Mouse (Mus musculus) retina, embryonic 14.5 days (tissue): ENCODE measurements around the gene Slc25a28.

Experiments used
- DNase-seq: peaks from one replicate; pipeline ENCODE4 v3.0.0-alpha.2; 2015; ENCODE audit warnings: low spot score

Slc25a28 gene

GRCm38 (mm10) chr19:43630466-43631251 lies 44.0 kb downstream of the Slc25a28 start:
- DNase-seq = peak; percentile 94

GRCm38 (mm10) chr19:43629088-43629487 lies 45.6 kb downstream of the Slc25a28 start:
- no peak for DNase-seq

- DNase-seq = no peak
Observed at GRCm38 (mm10) chr19:43627345-43627744, 47.3 kb downstream of the Slc25a28 start.

GRCm38 (mm10) chr19:43626160-43626559 lies 48.5 kb downstream of the Slc25a28 start:
- peak; percentile 66 for DNase-seq

GRCm38 (mm10) chr19:43623913-43624312 lies 50.8 kb downstream of the Slc25a28 start:
- DNase-seq = peak; percentile 65

- no peak for DNase-seq
Observed at GRCm38 (mm10) chr19:43619916-43620479, 54.7 kb downstream of the Slc25a28 start.

- no peak for DNase-seq
Observed at GRCm38 (mm10) chr19:43618505-43619030, 56.1 kb downstream of the Slc25a28 start.

GRCm38 (mm10) chr19:43617761-43618349 lies 56.8 kb downstream of the Slc25a28 start:
- no peak for DNase-seq

GRCm38 (mm10) chr19:43616889-43617288 lies 57.8 kb downstream of the Slc25a28 start:
- DNase-seq = no peak

GRCm38 (mm10) chr19:43616415-43616861 lies 58.2 kb downstream of the Slc25a28 start:
- DNase-seq = no peak

GRCm38 (mm10) chr19:43615571-43616414 lies 58.9 kb downstream of the Slc25a28 start:
- DNase-seq = no peak

- DNase-seq = no peak
Observed at GRCm38 (mm10) chr19:43615074-43615445, 59.6 kb downstream of the Slc25a28 start.

- peak; percentile 60 for DNase-seq
Observed at GRCm38 (mm10) chr19:43614341-43615073, 60.2 kb downstream of the Slc25a28 start.
